Mouse (Mus musculus) brain, embryonic 18.5 days (tissue): ENCODE results near the gene Tmem150a.
A peak's percentile ranks its signal among the peaks of the same experiment; 100 is the strongest.

Experiments used
- DNase-seq: peaks from one replicate; pipeline ENCODE4 v3.0.0-alpha.2; 2012; ENCODE audit warnings: low read depth, low spot score

The Tmem150a gene

DNA sequence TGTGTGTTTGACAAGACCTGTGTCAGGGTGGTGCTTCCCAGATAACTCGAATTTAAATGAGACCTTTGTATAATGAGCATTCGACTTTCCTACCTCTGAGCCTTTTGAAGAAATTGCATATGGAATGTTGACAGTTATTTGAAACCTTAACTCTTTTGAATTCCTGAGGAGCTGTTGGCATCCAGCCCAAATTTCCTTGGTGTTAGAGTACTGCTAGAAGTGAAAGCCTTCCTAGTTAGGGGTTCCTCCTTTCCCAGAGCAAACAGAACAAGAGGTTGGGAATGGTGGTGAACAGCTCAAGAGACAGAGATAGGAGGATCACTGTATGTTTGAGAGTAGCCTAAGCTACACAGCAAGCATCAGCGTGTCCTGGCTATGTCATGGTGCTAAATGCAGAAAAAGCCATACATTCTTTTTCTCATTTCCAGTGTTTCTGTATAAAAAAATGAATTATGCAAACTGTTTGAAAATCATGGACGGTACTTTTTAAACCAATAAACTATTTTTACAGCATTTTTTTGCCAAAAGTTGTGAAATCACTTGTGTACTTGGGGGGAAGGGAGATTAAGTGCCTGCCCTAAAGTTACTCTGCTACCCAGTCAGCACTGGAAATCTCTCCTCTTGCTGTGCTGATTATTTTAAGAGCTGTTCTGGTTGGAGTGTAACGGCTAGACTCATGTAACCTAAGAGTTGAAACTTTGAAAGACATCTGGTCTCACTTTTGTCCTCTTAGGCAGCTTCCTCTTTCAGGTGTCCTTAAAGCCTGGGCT lies 2.4 kb upstream of the Tmem150a start:
- DNase-seq, result no peak

DNA sequence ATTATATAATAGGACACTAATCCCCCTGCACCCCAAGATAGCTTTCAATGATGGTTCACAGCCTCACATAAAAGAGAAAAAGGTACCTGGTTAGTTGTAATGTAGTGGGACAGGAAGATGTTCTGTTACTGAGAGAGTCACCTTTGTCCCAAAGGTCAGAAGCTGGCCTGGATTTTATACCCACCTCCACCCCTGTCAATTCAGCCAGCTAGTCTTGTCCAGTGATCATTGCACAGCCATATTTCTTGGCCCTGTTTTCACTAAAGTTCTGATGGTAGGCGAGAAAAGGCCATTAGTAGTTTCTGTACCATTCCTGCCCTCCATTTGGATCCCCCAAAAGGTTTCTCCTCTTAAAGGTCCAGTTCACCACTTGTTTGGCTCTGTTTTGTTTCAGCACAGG lies 1.2 kb upstream of the Tmem150a start:
- DNase-seq, result no peak

DNA sequence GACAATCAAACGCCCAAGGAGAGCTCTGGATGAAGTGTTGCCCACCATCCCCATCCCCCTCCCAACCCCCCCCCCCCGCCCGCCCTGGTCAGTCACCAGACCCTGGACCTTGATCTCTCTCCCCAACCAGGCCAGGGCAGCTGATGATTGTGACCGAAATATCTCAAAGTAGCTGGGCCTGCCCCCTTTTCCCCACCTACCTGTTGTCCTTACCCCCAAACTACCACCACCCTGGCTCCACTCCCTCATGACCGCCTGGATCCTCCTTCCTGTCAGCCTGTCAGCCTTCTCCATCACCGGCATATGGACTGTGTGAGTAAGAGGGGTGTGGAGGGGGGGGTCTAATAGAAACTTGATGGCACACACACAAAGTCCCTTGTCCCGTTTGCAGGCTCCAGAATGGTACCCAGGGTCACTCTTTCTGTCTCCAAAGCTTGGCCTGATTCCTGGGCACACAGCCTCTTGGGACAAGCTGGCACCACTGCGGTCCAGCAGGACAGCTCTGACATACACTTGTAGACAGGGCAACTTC lies 820 bp downstream of the Tmem150a start:
- no peak for DNase-seq

DNA sequence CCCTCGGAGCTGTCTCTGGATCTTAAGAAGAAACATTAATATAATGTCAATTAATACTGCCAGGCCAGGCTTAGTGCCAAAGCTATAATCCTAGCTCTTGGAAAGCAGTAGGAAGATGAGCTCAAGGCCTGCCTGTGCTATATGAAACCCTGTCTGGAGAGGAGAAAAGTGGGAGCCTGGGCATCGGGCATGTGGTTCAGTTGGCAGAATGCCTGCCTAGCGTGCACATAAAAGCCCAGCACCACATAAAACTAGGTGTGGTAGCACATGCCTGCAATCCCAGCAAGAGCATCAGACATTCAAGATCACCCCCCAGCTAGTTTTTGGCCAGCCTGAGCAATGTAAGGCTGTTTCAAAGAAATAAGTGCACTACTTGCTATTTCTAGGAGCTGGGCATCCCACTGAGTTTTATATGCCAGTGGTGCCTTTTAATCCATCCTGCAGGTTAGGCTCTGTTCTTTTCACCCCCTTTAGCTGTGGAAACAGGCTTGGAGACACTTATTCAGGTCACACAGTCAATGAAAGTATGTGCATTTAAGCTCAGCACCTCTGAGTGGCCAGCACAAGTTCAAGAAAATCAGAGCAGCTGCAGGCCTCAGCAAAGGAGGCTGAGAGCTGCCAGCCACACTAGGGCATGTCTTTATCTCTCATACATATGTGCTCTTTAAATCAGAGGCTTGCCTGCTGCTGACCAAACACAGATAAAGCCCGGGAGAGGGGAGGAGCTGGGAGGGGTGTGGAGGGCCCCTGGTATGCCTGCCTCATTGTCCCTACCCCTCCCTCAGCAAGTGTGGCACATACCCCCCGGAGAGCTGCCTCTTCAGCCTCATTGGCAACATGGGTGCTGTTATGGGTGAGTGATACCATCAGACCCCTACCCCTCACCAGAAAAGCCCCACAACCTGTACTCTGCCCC lies 2.2 kb downstream of the Tmem150a start:
- no peak for DNase-seq

DNA sequence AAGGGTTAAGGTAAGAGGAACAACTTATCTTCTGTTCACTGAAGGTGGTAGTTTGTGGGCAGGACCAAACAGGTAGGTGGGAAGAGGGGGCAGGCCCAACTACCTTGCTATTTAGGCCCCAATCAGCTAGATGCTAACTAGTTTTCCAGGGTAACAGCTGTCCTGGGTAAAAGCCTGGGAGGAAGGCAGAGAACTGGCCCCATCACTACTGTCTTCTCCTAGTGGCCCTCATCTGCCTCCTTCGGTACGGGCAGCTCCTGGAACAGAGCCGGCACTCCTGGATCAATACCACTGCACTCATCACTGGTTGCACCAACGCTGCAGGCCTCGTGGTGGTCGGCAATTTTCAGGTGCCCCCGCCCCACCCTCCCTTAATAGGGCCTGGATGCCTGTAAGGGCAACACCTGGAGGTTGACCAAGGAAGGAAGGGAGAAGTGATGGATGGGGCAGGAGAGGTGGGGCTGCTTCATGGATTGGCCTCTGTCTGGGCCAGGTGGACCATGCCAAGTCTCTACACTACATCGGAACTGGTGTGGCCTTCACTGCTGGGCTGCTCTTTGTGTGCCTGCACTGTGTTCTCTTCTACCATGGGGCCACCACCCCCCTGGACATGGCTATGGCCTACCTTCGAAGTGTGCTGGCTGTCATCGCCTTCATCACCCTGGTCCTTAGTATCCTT lies 3.0 kb downstream of the Tmem150a start:
- no peak for DNase-seq

DNA sequence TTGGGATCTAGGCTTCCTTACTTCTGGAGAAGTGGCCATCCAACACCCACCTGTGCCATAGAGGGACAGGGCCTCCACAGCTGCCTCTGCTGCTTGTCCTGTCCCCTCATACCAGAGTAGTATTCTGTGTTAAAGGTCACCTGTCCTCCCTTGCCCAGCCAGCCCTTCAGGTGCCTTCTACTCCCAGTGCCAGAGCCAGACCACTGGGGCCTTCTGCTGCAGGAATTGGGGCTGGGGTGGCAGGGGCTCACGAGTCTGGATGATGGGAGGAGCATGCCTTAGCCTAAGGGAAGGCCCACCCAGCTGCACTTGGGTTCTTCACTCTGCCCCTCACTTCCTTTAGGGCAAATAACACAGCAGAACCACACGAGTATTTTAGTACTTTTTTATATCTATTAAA lies 4.1 kb downstream of the Tmem150a start:
- DNase-seq, result no peak

DNA sequence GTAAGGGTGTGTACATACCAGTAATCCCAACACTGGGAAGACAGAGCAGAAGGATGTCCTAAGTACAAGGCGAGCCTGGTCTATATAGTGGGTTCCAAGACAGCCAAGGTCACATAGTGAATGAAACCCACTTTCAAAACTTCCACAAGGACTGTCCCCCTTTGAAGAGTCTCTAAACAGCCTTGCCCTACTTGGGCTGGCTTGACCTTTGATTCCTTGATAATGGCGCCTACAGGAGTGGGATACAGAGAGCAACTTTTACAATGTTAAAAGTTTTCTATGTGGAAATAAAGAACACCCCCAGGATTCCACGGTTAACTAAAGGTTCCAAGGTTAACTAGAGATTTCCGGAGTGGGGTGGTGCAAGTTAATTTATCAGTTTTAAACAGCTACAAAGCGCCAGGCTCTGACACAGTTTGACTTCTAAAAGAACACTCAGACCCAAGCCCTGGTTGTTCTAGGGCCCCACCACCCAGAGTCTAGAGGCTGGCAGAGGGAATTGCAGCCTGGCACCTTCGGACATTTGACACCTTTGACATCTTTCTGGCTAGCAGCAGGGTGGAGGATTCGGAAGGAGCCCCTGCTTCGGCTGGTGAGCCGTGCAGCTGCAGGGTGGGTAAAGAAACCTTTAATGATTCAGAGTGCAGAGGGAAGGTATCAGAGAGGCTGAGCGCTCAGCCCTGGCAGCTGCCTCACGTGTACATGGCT lies 4.8 kb downstream of the Tmem150a start:
- DNase-seq, result no peak

DNA sequence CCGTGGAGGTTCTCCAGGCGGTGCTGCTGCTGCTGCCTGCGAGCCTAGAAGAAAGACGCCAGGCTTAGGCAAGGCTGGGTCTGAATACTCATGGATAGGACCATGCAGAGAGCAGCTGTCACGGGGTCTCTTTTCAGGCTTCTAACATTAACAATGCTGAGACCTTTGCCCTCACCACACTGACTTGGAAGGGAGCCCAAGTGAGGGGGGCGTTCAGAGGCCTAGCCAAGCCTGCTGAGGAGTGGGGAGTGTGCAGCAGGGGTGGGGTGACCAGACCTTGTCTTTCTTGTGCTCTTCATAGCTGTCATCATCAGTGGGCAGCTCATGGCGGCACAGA lies 5.3 kb downstream of the Tmem150a start:
- no peak for DNase-seq

DNA sequence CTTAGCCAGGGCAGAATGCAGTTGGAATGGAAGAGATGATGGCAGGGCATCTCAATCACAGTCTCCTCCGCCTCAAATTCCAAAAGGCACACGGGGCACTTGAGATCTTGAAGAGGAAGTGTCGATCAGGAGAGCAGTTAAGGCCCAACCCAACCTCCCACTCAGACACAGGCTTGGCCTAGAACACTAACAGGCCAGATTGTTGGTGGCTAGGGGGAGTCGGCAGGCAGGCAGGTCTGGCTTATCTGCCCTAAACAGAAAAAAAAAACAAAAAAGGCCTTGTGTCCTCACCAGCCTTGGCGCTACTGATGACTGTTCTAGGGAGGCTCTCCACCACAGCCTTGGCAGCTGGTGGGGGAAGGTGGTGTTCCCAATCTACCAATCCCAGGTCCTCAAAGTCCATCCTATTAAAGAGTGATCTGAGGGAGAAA lies 5.9 kb downstream of the Tmem150a start:
- no peak for DNase-seq

DNA sequence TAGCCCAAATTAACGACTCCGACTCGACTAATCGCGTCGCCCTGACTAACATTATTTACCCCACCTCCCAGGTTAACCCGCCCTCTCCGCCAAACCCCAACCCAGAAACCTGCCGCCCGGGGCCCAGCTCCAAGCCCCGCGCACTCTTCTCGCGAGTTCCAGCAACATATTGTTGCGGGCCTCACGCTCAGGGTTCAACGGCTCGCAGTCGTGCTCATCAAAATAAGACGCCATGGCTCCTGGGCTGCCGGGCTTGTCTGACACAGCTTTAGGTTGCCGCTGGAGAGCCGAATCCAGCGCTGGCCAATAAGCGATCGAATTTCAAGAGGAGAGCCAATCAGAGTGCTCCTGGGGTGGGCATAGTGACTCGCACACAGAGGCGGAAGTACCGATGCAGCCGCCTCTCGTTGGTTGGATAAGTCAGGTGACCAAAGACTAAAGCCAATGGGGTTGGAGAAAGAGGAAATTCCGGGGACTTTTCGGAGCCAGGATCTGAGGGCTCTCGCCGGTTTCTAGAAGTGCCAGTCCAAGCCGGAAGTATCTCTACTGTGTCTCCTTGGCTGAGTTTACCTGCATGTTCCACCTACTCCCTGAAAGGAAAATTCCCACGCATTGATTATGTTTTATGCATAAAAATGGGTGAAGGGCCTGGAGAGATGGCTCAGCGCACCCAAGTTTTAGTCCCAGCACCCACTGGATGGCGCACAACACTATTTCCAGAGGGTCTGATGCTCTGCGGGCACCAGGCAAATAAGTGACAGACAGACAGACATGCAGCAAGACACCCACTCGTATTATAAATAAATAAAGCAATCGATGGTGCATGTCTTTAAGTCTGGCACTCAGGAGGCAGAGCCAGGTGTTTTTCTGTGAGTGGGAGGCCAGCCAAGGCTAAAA lies 7.1 kb downstream of the Tmem150a start:
- DNase-seq, result peak; percentile 96

DNA sequence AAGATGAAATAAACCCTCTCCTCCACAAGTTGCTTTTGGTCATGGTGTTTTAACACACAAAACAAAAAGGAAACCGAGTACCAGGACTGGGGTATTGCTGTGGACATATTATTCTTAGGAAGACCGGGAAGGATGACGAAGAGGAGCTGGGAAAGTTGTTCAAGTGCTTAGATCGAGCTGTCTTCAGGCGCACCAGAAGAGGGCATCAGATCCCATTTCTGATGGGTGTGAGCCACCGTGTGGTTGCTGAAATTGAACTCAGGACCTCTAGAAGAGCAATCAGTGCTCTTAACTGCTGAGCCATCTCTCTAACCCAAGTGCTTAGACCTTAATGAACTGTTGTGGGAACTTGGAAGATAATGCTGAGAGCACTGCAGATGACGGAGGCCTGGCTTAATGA lies 8.8 kb downstream of the Tmem150a start:
- DNase-seq, result no peak

DNA sequence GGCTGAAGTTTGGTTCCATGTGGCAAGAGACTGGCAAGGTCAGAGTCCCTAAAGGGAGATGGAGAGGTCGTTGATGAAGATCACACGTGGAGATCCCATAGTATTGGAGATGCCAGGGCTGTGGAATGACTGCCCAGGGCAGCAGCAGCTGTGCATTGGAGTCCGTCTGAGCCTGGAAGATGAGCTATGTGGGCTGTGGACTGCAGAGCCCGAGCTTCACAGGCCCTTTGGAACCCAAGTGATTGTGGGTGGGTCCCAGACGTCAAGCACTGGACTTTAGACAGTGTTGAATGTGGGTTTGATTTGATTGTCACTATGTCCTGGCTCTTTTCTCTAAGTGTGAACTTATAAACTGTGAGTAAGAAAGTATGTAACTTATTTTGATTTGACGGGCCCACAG lies 9.7 kb downstream of the Tmem150a start:
- no peak for DNase-seq

DNA sequence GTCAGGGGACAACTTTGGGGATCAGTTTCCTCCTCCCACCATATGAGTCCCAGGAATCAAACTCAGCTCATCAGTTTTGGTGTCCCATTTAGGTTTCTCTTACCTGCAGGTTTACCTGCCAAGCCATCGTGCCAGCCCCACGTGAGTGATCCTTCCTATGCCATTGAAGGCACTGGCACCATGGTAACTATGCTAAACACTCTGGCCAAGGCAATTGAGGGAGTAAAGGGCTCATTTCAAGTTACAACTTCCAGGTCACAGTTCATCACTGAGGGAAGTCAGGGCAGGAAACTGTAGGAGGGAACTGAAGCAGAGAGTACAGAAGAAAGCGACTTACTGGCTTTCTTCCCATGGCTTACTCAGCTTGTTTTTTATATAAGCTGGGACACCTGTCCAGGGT lies 11.1 kb downstream of the Tmem150a start:
- no peak for DNase-seq

DNA sequence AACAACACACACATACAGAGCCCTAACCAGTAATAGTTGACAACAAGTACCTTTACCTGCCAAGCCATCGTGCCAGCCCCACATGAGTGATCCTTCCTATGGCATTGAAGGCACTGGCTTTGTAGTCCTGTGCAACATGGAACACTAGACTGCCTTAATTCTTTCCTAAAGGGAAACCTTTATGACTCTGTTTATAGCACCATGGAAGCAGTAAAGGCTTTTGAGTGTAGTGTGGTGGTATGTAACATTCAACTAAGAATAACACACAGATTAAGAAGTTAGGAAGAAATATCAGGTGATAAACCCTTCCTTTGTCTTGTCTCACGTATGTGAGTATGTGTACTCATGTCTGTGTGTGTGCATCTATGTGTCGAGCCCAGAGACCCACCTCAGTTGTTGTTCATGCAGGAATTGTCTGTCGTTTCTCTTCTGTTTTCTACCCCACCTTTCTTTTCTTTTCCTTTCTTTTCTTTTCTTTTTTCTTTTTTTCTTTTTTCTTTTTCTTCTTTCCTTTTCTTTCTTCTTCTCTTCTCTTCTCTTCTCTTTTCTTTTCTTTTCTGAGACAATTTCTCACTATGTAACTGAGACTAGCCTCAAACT lies 11.7 kb downstream of the Tmem150a start, which contains the start of gene Rnf181:
TSS of gene Rnf181 (minus strand) at position 113 of the 600 bp plus-strand sequence.
- DNase-seq, result no peak

DNA sequence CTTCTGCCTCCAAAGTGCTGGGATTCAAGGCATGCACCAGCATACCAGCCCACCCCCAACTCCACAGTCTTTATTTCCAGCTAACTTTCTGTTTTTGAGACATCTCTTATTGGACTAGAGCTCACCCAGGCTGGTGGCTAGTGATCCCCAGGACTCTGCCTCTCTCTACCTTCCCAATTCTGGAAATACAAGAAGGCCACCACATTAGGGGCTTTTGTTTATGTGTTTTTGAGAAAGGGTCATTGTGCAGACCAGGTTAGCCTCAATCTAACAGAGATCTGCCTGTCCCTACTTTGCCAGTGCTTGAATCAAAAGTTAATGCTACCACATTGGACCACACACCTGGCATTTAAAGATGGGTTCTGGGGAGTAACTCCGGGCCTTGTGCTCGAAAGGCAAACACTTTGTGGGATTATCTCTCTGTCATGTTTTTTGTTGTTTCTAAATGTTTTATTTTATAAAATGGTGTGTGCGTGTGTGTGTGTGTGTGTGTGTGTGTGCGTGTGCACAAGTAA lies 12.3 kb downstream of the Tmem150a start:
- DNase-seq, result no peak

DNA sequence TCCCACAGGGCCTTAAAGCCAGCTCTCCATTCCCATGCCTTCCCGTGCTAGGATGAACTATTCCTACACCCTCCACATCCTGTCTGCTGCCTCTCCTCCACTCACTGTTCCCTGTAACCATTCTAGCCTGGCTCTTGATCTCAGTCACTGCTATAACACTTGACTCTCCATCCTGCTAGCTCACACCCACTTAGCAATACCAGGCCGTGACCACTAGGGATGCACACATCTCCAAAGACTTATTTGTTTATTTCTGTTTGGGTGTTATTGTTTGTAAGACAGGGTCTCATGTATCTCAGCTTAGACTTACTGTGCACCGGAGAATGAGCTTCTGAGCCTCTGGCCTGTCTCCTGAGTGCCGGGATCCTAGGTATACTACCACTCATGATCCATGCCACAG lies 14.3 kb downstream of the Tmem150a start:
- no peak for DNase-seq

DNA sequence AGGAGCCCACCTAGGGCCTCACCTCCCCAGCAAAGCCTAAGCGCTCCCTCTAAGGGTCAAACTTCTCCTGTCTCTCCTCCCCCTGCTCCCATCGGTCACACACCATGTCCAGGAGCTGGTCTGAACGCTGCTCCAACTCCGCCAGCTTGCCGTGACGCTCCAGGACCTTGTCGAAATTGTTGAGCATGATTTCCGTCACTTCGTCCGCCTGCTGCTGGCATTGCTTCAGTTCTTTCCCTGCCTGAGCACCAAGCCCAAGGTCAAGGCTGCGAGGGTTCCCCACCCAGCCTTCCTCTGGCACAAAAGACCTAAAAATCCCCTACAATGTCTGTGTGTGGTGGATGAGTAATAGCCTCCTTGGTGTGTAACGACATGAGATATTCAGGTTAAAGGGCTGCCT lies 14.8 kb downstream of the Tmem150a start:
- no peak for DNase-seq

DNA sequence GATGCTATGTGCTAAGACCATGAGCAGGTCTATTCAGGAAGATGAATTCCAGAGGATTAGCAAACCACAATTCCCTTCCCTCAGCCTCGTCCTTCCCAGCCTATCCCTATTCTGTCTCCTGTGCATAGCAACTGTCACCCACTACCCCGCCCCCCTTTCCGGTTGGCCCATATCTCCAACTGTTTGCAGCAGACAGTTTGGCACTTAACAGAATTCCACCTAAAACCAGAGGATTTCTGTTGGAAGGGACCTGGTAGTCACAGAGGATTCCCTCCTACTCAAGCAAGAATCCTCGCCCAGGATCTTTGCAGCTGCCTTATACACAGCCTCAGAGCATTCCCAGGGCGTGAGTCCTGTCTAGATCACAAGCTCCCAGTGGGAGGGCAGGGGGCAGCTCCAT lies 15.9 kb downstream of the Tmem150a start:
- DNase-seq, result no peak

DNA sequence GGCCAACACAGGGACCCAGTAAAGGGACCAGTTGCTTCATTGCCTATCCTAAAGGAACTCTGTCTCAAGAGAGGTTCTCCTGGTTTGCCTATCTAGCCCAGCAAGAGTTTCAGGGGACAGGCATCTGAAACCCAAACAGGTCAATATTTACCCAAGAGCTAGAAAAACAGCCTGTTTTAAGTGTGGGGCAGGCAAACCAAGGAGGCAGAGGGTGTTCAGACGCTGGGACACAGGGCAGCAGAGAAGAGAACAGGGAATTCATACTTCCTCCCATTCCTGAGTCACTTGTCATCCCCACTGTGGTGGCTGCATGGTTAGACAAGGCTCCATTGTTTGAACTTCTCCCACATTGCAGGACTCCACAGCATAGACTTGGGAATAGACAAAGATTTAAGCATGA lies 16.3 kb downstream of the Tmem150a start:
- DNase-seq, result no peak

DNA sequence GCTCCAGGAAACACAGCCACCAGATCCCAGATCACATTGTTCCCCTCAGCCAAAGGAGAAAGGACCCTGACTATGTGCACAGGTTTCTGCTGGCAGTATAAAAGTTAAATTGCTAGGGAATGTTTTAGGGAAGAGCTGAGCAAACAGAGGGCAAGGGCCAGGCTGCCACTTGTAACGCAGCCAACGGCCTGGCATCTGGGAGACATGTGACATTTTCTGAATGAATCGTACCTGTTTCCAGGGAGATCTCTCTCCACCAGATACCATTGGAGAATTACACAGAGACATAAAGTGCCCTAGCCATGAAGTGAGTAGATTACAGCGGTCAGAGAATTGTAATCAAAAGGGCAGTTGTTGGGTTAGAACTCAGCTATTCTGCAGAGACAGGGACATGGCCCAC lies 17.9 kb downstream of the Tmem150a start:
- no peak for DNase-seq
